Mouse (Mus musculus) stomach, embryonic 14.5 days (tissue): ENCODE measurements at regions not wholly inside any gene's neighbourhood (a gene's known extent, or its start where the extent isn't known, plus 50 kb on each side); places are given as distances from the start of the nearest gene placed in this dataset. TPM values are rescaled to one million over a fixed set of nuclear protein-coding genes. Genes with fewer than 3 reads are reported as not detected.

Experiments used
- microRNA-seq: library from miRNA; unstranded; fragments of <30 nt; microRNA quantifications from one replicate; pipeline ENCODE4, GENCODE M21; 2016

Small RNAs in the stretch of these regions (microRNA-seq; reads per million reads assigned to microRNA genes)
- not detected for gene Mir6341
